Mouse (Mus musculus) heart, postnatal 0 days (tissue): Measurements from ENCODE around the gene Rara.

Experiments used
- CTCF ChIP-seq: IDR thresholded peaks from 2 replicates; pipeline ENCODE4 v1.5.1; 2016; ENCODE audit warnings: antibody characterized with exemption, control low read depth, low read depth
- EP300 ChIP-seq: IDR thresholded peaks from 2 replicates; pipeline ENCODE4 v1.6.1; 2016; ENCODE audit warnings: antibody characterized with exemption, low read depth

- TF ChIP-seq CTCF, result no peak
- no peak for TF ChIP-seq EP300
These were observed 28.2 kb downstream of the Rara start for GRCm38 (mm10) chr11:98955707-98956235.
